Mouse (Mus musculus) leukemia stem cell, adult 10-12 weeks (primary cell): ENCODE measurements around the gene Gm21789. TPM values are rescaled to one million over a fixed set of nuclear protein-coding genes. Genes with fewer than 3 reads are reported as not detected.

Experiments used
- polyA plus RNA-seq: library from polyadenylated mRNA; stranded (reverse); fragments of >175 nt; gene quantifications from 2 replicates; pipeline ENCODE4 v1.2.3, GENCODE M21; 2012; ENCODE audit warnings: low replicate concordance

Gene Gm21789
- polyA plus RNA-seq, result not detected in 2 replicates

DNA sequence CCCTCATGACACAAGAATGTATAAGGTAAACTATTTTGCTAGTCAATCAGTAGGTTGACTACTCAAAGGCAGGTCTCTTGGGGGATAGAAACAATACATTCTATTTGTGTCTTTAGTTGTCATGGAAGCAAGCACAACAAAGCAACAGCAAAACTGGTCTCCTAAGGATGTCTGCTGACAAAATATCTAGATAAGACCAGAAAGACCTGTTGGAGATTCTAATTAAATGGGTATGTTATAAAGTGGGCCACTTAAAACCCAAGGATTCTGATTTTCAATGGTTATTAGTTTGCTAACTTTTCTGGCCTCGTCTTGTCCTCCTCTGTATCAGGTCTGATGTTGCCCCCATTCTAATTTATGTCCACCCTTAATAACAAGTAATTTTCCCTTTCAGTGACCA, at the start of gene Gm21789:
Gm21789 (plus strand) TSS at position 301 of the 400 bp plus-strand sequence.

DNA sequence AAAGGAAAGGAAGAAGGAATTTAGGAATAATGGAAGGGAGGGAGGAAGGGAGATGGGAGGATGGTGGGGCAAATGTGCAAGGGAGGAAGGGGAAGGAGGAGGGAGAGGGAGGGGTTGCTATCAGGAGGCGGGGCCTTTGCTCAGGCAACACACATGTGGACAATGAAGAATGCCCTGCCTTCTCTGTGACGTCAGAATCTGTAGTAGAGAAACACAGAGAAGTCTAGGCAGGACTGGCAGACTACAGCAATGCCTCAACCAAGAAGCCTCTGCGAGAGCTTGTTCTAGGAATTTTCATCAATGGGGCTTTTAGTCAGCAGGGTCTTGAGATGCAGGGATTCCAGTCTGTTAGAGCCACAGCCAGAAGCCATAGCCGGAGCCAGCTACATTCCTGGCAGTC, 47.2 kb upstream of the Gm21789 start, which contains the start of gene Btbd35f30:
Btbd35f30 (plus strand) TSS at position 301 of the 400 bp plus-strand sequence.

DNA sequence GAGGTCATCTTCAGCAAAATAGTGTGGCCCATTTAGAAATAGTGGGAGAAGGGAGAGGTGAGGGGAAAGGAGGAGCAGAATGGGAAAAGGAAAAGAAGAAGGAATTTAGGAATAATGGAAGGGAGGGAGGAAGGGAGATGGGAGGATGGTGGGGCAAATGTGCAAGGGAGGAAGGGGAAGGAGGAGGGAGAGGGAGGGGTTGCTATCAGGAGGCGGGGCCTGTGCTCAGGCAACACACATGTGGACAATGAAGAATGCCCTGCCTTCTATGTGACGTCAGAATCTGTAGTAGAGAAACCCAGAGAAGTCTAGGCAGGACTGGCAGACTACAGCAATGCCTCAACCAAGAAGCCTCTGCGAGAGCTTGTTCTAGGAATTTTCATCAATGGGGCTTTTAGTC, 32.0 kb downstream of the Gm21789 start, which contains the start of gene Btbd35f5:
Btbd35f5 (plus strand) TSS at position 301 of the 400 bp plus-strand sequence.

Other genes with a start within 250 kb of the Gm21789 start
- gene Btbd35f21, start 215.7 kb upstream of the Gm21789 start, polyA plus RNA-seq, result not detected in 2 replicates
- gene Btbd35f30, start 47.1 kb upstream of the Gm21789 start, polyA plus RNA-seq, result not detected in 2 replicates
- gene Btbd35f5, start 32.1 kb downstream of the Gm21789 start, polyA plus RNA-seq, result not detected in 2 replicates